Mouse (Mus musculus): ENCODE results near the gene Cic.

DNA sequence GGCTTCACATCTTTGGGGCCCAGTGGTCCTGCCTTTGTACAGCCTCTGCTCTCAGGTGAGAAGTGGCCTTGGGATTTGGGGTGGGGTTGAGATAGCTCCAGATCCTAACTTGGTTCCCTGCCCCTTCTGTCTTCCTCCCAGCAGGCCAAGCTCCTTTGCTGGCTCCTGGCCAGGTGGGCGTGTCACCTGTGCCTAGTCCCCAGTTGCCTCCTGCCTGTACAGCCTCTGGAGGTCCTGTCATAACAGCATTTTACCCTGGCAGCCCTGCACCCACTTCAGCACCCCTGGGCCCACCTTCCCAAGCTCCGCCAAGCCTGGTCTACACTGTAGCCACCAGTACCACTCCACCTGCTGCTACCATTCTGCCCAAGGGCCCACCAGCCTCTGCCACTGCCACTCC, 23.4 kb downstream of the Cic start:
- TF ChIP-seq POLR2A (IDR thresholded peaks at IDR 0.05; ENCODE audit: control insufficient read depth, extremely low read depth, insufficient read depth, low read length, poor library complexity) (no peak), CTCF (IDR thresholded peaks at IDR 0.05; ENCODE audit: borderline replicate concordance, control insufficient read depth, extremely low read depth, insufficient read depth, low read length, poor library complexity) (no peak)

All from thymus, adult 2 months (tissue).